Mouse (Mus musculus) T-helper 2 cell (primary cell): Measurements from ENCODE around the gene Plekhm3.

Experiments
- in situ Hi-C: fragments of 300-600 bp; cut with MboI, MseI; formaldehyde crosslinking; loops from one replicate; pipeline ENCODE4 v1.15.1; 2025; ENCODE audit warnings: high pct_unique_total_duplicates

Gene Plekhm3

GRCm38 (mm10) chr1:64827434-64827833 is 129.2 kb downstream of the Plekhm3 start:
- in situ Hi-C loops: no loop called here

GRCm38 (mm10) chr1:64826348-64827103 is 130.1 kb downstream of the Plekhm3 start:
- in situ Hi-C loops: no loop called here

- in situ Hi-C loops: no loop called here
Measured at GRCm38 (mm10) chr1:64823564-64823963, 133.1 kb downstream of the Plekhm3 start.

- in situ Hi-C loops: no loop called here
Measured at GRCm38 (mm10) chr1:64817709-64818108, 138.9 kb downstream of the Plekhm3 start.

GRCm38 (mm10) chr1:64813182-64813581 is 143.4 kb downstream of the Plekhm3 start:
- in situ Hi-C loops: no loop called here

GRCm38 (mm10) chr1:64811956-64812355 is 144.7 kb downstream of the Plekhm3 start:
- in situ Hi-C loops: no loop called here

GRCm38 (mm10) chr1:64809085-64809484 is 147.5 kb downstream of the Plekhm3 start:
- in situ Hi-C loops: no loop called here

- in situ Hi-C loops: no loop called here
Measured at GRCm38 (mm10) chr1:64807766-64808165, 148.9 kb downstream of the Plekhm3 start.

GRCm38 (mm10) chr1:64805217-64805616 is 151.4 kb downstream of the Plekhm3 start:
- in situ Hi-C loops: no loop called here

GRCm38 (mm10) chr1:64802631-64803030 is 154.0 kb downstream of the Plekhm3 start:
- in situ Hi-C loops: no loop called here

- in situ Hi-C loops: no loop called here
Measured at GRCm38 (mm10) chr1:64797621-64798020, 159.0 kb downstream of the Plekhm3 start.

GRCm38 (mm10) chr1:64796867-64797582 is 159.6 kb downstream of the Plekhm3 start:
- in situ Hi-C loops: no loop called here

GRCm38 (mm10) chr1:64795284-64796040 is 161.2 kb downstream of the Plekhm3 start:
- in situ Hi-C loops: no loop called here

- in situ Hi-C loops: no loop called here
Measured at GRCm38 (mm10) chr1:64794096-64794495, 162.5 kb downstream of the Plekhm3 start.

- in situ Hi-C loops: no loop called here
Measured at GRCm38 (mm10) chr1:64793234-64793530, 163.4 kb downstream of the Plekhm3 start.

- in situ Hi-C loops: no loop called here
Measured at GRCm38 (mm10) chr1:64792521-64793233, 163.9 kb downstream of the Plekhm3 start.

GRCm38 (mm10) chr1:64791826-64792225 is 164.8 kb downstream of the Plekhm3 start:
- in situ Hi-C loops: no loop called here

GRCm38 (mm10) chr1:64790806-64791790 is 165.5 kb downstream of the Plekhm3 start:
- in situ Hi-C loops: no loop called here

GRCm38 (mm10) chr1:64787701-64788515 is 168.7 kb downstream of the Plekhm3 start:
- in situ Hi-C loops: no loop called here

GRCm38 (mm10) chr1:64779863-64780262 is 176.8 kb downstream of the Plekhm3 start:
- in situ Hi-C loops: no loop called here
